Mouse (Mus musculus) intestine, embryonic 16.5 days (tissue): ENCODE results near the gene Zfp746. TPM values are rescaled to one million over a fixed set of nuclear protein-coding genes. Genes with fewer than 3 reads are reported as not detected.

Experiments used
- ATAC-seq: fragments of 200-750 bp; cut with Nextera tagmentation; 2 replicates; pipeline ENCODE4 v1.8.0; 2017; ENCODE audit warnings: moderate TSS enrichment, moderate library complexity
- H3K27ac ChIP-seq: fragments of 300-500 bp; sonication (generic); 2 replicates; pipeline ENCODE4 v1.5.1; 2014; ENCODE audit warnings: mild to moderate bottlenecking, low read length
- H3K27me3 ChIP-seq: fragments of 300-500 bp; sonication (generic); replicated peaks from 2 replicates; pipeline ENCODE4 v1.6.1; 2014; ENCODE audit warnings: low read length, control low read depth, mixed read lengths; ENCODE audit not compliant: control insufficient read depth, insufficient read depth
- H3K36me3 ChIP-seq: fragments of 300-500 bp; sonication (generic); 2 replicates; pipeline ENCODE4 v1.6.1; 2014; ENCODE audit warnings: low read length, control low read depth; ENCODE audit not compliant: control insufficient read depth, insufficient read depth
- H3K4me1 ChIP-seq: fragments of 300-500 bp; sonication (generic); 2 replicates; pipeline ENCODE4 v1.6.1; 2014; ENCODE audit warnings: low read length, control low read depth, mixed read lengths; ENCODE audit not compliant: control insufficient read depth, insufficient read depth
- H3K4me2 ChIP-seq: fragments of 300-500 bp; sonication (generic); 2 replicates; pipeline ENCODE4 v1.6.1; 2014; ENCODE audit warnings: low read depth, low read length, control low read depth
- H3K4me3 ChIP-seq: fragments of 300-500 bp; sonication (generic); 2 replicates; pipeline ENCODE4 v1.5.1; 2014; ENCODE audit warnings: mild to moderate bottlenecking, low read length
- H3K9ac ChIP-seq: fragments of 300-500 bp; sonication (generic); 2 replicates; pipeline ENCODE4 v1.6.1; 2014; ENCODE audit warnings: low read depth, low read length
- H3K9me3 ChIP-seq: fragments of 300-500 bp; sonication (generic); 2 replicates; pipeline ENCODE4 v1.6.1; 2016; ENCODE audit warnings: low read length, control low read depth; ENCODE audit not compliant: control insufficient read depth
- WGBS: fragments of 180-500 bp; shearing (Covaris S2); extraction: QIAGEN DNeasy Blood & Tissue Kit; methylation state at CpG from one replicate; pipeline ENCODE4 v1.1.7; 2014; 5-methylcytosine and 5-hydroxymethylcytosine counted together
- polyA plus RNA-seq: library from polyadenylated mRNA; unstranded; fragments of >200 nt; fragmentation: Nextera tagmentation; extraction: Ambion mirVana; gene quantifications from 2 replicates; pipeline ENCODE4 v1.2.1, GENCODE M21; 2015

Gene Zfp746
- polyA plus RNA-seq, 1 experiment from 2014 or later: 3.8 TPM

- peak; percentile 81 for ATAC-seq
- H3K4me3 ChIP-seq: no peak overlapping the region
- H3K36me3 ChIP-seq: peaks cover 25% of the 10 kb centered on the region
These were observed 18.9 kb downstream of the Zfp746 start for GRCm38 (mm10) chr6:48067492-48067891.

GRCm38 (mm10) chr6:48065587-48066075, 20.8 kb downstream of the Zfp746 start:
- peaks cover 25% of the 10 kb centered on the region for H3K36me3 ChIP-seq
- H3K9me3 ChIP-seq: no peaks in the 10 kb centered on the region
- WGBS: 93% methylated on average over 6 of the region's 6 CpGs
- H3K4me1 ChIP-seq: peaks cover 5% of the 10 kb centered on the region; the same call in 1 of the 2 replicates
- no peak overlapping the region for H3K4me3 ChIP-seq
- H3K4me2 ChIP-seq: no peak overlapping the region
- no peak overlapping the region for H3K9ac ChIP-seq
- H3K27ac ChIP-seq: no peak overlapping the region
- no peaks in the 10 kb centered on the region for H3K27me3 ChIP-seq
- ATAC-seq: no peak

More at GRCm38 (mm10) chr6:48067492-48067891, 18.9 kb downstream of the Zfp746 start:
- Histone ChIP-seq H3K9me3 (no peaks in the 10 kb centered on the region), H3K9ac (no peak overlapping the region; the same call in 1 of the 2 replicates), H3K27me3 (no peaks in the 10 kb centered on the region), H3K27ac (no peak overlapping the region), H3K4me1 (peaks cover 5% of the 10 kb centered on the region; the same call in 1 of the 2 replicates), H3K4me2 (no peak overlapping the region)
- 77% methylated on average over 3 of the region's 3 CpGs for WGBS

- H3K9me3 ChIP-seq: no peaks in the 10 kb centered on the region
- H3K4me1 ChIP-seq: peaks cover 5% of the 10 kb centered on the region; the same call in 1 of the 2 replicates
- 92% methylated on average over 14 of the region's 14 CpGs for WGBS
- no peaks in the 10 kb centered on the region for H3K27me3 ChIP-seq
- ATAC-seq: no peak
- no peak overlapping the region for H3K9ac ChIP-seq
- H3K4me2 ChIP-seq: no peak overlapping the region
- peaks cover 25% of the 10 kb centered on the region for H3K36me3 ChIP-seq
- H3K4me3 ChIP-seq: no peak overlapping the region
- H3K27ac ChIP-seq: no peak overlapping the region
These were observed 21.9 kb downstream of the Zfp746 start for GRCm38 (mm10) chr6:48064451-48064850.

- 0 out of 2 replicates have a peak, but pooled peaks have one; percentile 14 for ATAC-seq
- 92% methylated on average over 28 of the region's 28 CpGs for WGBS
- no peaks in the 10 kb centered on the region for H3K9me3 ChIP-seq
- no peak overlapping the region for H3K27ac ChIP-seq
- peaks cover 5% of the 10 kb centered on the region; the same call in 1 of the 2 replicates for H3K4me1 ChIP-seq
- H3K9ac ChIP-seq: no peak overlapping the region
- H3K27me3 ChIP-seq: no peaks in the 10 kb centered on the region
- no peak overlapping the region for H3K4me3 ChIP-seq
- H3K36me3 ChIP-seq: peaks cover 23% of the 10 kb centered on the region
- no peak overlapping the region for H3K4me2 ChIP-seq
These were observed 22.5 kb downstream of the Zfp746 start for GRCm38 (mm10) chr6:48063940-48064339.

DNA sequence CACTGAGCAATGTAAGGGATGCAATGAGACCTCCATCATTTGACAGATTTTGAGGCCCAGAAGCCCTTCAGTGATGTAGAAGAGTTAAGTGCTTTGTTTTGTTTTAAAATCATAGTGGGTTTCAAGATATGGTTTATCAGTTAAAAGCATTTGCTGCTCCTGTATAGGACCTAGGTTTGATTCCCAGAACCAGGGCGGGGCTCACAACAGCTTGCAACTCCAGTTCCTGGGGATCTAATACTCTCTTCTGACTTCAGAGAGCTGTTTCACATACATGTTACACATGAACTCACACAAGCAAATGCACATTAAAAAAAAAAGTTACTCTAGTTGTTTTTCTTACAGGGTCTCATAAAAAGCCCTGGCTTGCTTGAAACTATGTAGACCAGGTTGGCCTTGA, 25.5 kb downstream of the Zfp746 start:
- Histone ChIP-seq H3K27me3 (no peaks in the 10 kb centered on the region), H3K4me2 (no peak overlapping the region), H3K9ac (no peak overlapping the region), H3K27ac (no peak overlapping the region), H3K4me3 (no peak overlapping the region), H3K36me3 (peaks cover 22% of the 10 kb centered on the region), H3K9me3 (no peaks in the 10 kb centered on the region), H3K4me1 (no peaks in the 10 kb centered on the region)
- ATAC-seq: no peak
- 91% methylated on average over 1 of the region's 1 CpGs for WGBS

DNA sequence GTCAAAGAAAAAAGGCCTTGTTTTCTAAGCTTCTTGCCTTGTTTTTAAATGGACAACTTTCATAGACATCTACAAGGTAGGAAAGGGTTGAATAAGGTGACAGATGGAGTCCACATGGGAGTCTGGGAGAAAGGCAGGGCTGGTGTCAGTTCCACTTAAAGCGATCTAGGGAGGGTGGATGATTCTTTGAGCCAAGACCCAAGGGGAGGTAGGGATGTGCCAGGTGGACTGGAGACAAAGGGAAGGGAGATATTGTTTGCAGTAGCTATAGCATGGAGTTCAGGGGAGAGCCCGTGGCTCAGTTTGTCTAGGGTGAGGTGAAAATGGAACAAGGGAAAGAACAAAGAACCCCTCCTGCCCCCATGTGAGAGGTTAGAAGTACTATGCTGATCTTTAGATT, 26.0 kb downstream of the Zfp746 start:
- WGBS: 69% methylated on average over 2 of the region's 2 CpGs
- H3K27me3 ChIP-seq: no peaks in the 10 kb centered on the region
- H3K4me2 ChIP-seq: no peak overlapping the region
- H3K9ac ChIP-seq: no peak overlapping the region
- H3K36me3 ChIP-seq: peaks cover 21% of the 10 kb centered on the region
- no peak overlapping the region for H3K4me3 ChIP-seq
- H3K4me1 ChIP-seq: no peaks in the 10 kb centered on the region
- H3K9me3 ChIP-seq: no peaks in the 10 kb centered on the region
- no peak for ATAC-seq
- H3K27ac ChIP-seq: no peak overlapping the region

DNA sequence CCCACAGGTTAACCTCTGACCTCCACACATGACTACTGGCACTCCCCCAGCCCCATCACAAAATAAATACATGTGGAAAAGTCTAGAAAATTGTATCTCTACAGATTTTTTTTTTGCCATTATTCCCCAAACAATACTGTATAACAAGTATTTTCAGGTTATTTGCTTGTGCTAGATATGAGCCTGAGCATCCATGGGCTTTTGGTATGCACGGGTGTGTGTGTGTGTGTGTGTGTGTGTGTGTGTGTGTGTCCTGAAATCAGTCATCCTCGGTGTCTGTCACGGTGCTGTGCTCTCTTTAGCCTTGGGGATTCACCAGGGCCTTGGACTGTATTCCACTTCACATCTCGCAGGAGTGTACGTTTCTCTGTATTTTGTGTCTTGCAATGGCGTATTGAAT, 34.3 kb downstream of the Zfp746 start:
- Histone ChIP-seq H3K27me3 (no peaks in the 10 kb centered on the region), H3K9me3 (no peaks in the 10 kb centered on the region), H3K9ac (no peak overlapping the region), H3K4me3 (no peak overlapping the region), H3K36me3 (no peaks in the 10 kb centered on the region), H3K27ac (no peak overlapping the region), H3K4me1 (peaks cover 10% of the 10 kb centered on the region; the same call in 1 of the 2 replicates), H3K4me2 (no peak overlapping the region)
- WGBS: 83% methylated on average over 6 of the region's 6 CpGs
- ATAC-seq: no peak

- Histone ChIP-seq H3K9ac (no peak overlapping the region), H3K27ac (no peak overlapping the region), H3K27me3 (no peaks in the 10 kb centered on the region), H3K9me3 (no peaks in the 10 kb centered on the region), H3K4me2 (no peak overlapping the region), H3K4me3 (no peak overlapping the region), H3K36me3 (no peaks in the 10 kb centered on the region), H3K4me1 (peaks cover 13% of the 10 kb centered on the region; the same call in 1 of the 2 replicates)
- WGBS: 80% methylated on average over 2 of the region's 2 CpGs
- ATAC-seq: no peak
These were observed 34.7 kb downstream of the Zfp746 start for GRCm38 (mm10) chr6:48051666-48052065.

DNA sequence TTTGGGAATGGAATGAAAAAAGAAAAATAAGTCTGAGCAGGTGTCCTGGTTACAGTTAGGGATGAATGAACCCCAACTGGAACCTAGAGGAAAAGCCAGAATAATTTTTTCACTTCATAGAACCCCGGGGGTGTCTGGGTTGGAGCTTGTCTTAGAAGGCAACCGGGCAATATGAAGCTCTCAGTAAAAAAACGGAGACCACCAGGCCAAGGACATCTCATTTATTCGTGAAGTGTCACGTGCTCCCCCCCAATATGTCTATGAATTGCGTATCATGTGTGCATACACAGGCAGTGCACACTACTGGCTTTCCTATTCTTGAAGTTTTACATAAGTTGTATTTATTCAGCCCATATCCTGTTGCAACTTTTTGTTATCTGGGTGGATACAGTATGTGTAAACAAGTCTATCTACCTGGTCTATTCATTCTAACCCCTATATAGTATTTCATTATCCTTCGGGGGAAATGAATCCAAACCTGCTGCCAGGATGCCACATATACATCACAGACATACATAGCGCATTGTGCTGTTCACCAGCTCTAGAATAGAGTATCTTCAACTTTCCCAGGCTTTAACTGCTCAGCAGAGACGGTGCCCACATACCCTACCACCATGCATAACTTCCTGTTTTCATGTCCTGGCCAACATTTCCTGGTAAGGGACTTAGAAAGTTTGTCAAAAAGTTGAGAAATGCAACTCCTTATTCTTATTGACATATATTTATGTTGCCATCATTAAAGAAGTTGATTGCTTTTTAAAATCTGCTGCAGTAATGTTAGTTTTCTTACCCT, 36.9 kb downstream of the Zfp746 start:
- WGBS: 49% methylated on average over 9 of the region's 9 CpGs
- peaks cover 14% of the 10 kb centered on the region; the same call in 1 of the 2 replicates for H3K4me1 ChIP-seq
- peak overlapping the region; percentile 88 for H3K4me3 ChIP-seq
- no peaks in the 10 kb centered on the region for H3K27me3 ChIP-seq
- H3K27ac ChIP-seq: no peak overlapping the region
- H3K4me2 ChIP-seq: peak overlapping the region; percentile 75
- H3K36me3 ChIP-seq: no peaks in the 10 kb centered on the region
- H3K9me3 ChIP-seq: no peaks in the 10 kb centered on the region
- peak overlapping the region; percentile 89; the same call in 1 of the 2 replicates for H3K9ac ChIP-seq
- ATAC-seq: no peak
